Mouse (Mus musculus) small intestine, adult 2 months (tissue): ENCODE results near the gene Inpp4a.

ENCODE experiments used
- CTCF ChIP-seq: fragments of 200-500 bp; IDR thresholded peaks from 2 replicates; pipeline ENCODE4 v1.5.1; 2012; ENCODE audit warnings: low read depth, mild to moderate bottlenecking, control low read depth, inconsistent platforms, low read length, moderate library complexity, mixed read lengths; ENCODE audit not compliant: insufficient replicate concordance, insufficient read length; ENCODE audit errors: extremely low read depth
- POLR2A ChIP-seq: fragments of 200-500 bp; IDR thresholded peaks from 2 replicates; pipeline ENCODE4 v1.6.1; 2012; ENCODE audit warnings: low read depth, mild to moderate bottlenecking, control low read depth, inconsistent platforms, low read length, moderate library complexity

DNA sequence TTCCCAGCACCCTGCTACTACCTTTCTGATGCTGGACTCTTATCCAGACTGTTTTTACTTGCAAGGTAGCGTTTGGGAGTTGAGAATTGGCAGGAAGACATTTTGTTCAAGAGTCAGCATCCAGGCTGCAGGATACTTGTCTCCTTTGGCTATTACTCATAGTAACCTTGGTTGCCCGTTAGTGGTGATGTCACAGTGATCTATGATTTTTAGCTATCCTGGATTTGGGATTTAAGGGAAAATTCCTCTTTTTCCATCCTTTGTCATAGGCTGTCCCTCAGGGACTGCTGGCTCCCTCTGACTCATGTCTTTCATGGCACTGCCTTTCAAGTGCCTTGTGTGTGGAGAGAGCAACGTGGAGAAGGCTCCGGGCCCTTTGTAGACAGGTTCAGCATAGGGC is 53.8 kb downstream of the Inpp4a start:
- TF ChIP-seq CTCF (no peak), POLR2A (no peak)
